Mouse (Mus musculus): ENCODE measurements around the gene Cfdp1. TPM values are rescaled to one million over a fixed set of nuclear protein-coding genes. Genes with fewer than 3 reads are reported as not detected.
A peak's percentile ranks its signal among the peaks of the same experiment; 100 is the strongest.

The Cfdp1 gene
- polyA plus RNA-seq, 1 experiment from 2014 or later = 220 TPM

GRCm38 (mm10) chr8:111768651-111769050 lies 85.4 kb downstream of the Cfdp1 start:
- H3K27ac ChIP-seq (ENCODE audit: low read length) = no peak overlapping the region
- no peak for ATAC-seq (ENCODE audit: low FRiP score, low TSS enrichment)
- peaks cover 19% of the 10 kb centered on the region; the same call in 1 of the 2 replicates for H3K4me1 ChIP-seq (ENCODE audit: insufficient read depth, low read length)
- no peak overlapping the region for H3K9ac ChIP-seq (replicated peaks; ENCODE audit: low read length)
- H3K36me3 ChIP-seq (ENCODE audit: insufficient read depth, low read length) = peaks cover 44% of the 10 kb centered on the region
- WGBS = 86% methylated on average over 6 of the region's 6 CpGs
- H3K9me3 ChIP-seq (ENCODE audit: low read length) = no peaks in the 10 kb centered on the region
- no peak overlapping the region for H3K4me3 ChIP-seq (ENCODE audit: low read length)
- no peak overlapping the region for H3K4me2 ChIP-seq (replicated peaks; ENCODE audit: low read depth, low read length)
- no peaks in the 10 kb centered on the region for H3K27me3 ChIP-seq (ENCODE audit: insufficient read depth, low read length)

- H3K27ac ChIP-seq (ENCODE audit: low read length) = no peak overlapping the region
- 83% methylated on average over 4 of the region's 4 CpGs for WGBS
- no peaks in the 10 kb centered on the region for H3K27me3 ChIP-seq (ENCODE audit: insufficient read depth, low read length)
- peaks cover 13% of the 10 kb centered on the region; the same call in 1 of the 2 replicates for H3K4me1 ChIP-seq (ENCODE audit: insufficient read depth, low read length)
- no peaks in the 10 kb centered on the region for H3K9me3 ChIP-seq (ENCODE audit: low read length)
- no peak overlapping the region for H3K4me2 ChIP-seq (replicated peaks; ENCODE audit: low read depth, low read length)
- no peak overlapping the region for H3K4me3 ChIP-seq (ENCODE audit: low read length)
- H3K36me3 ChIP-seq (ENCODE audit: insufficient read depth, low read length) = peaks cover 37% of the 10 kb centered on the region
- ATAC-seq (ENCODE audit: low FRiP score, low TSS enrichment) = no peak
- H3K9ac ChIP-seq (replicated peaks; ENCODE audit: low read length) = no peak overlapping the region
Observed at GRCm38 (mm10) chr8:111765616-111766015, 88.5 kb downstream of the Cfdp1 start.

- 88% methylated on average over 9 of the region's 9 CpGs for WGBS
- H3K27ac ChIP-seq (ENCODE audit: low read length) = no peak overlapping the region
- no peaks in the 10 kb centered on the region for H3K9me3 ChIP-seq (ENCODE audit: low read length)
- peaks cover 37% of the 10 kb centered on the region for H3K36me3 ChIP-seq (ENCODE audit: insufficient read depth, low read length)
- H3K27me3 ChIP-seq (ENCODE audit: insufficient read depth, low read length) = no peaks in the 10 kb centered on the region
- H3K4me1 ChIP-seq (ENCODE audit: insufficient read depth, low read length) = peaks cover 11% of the 10 kb centered on the region; the same call in 1 of the 2 replicates
- no peak for ATAC-seq (ENCODE audit: low FRiP score, low TSS enrichment)
- H3K4me2 ChIP-seq (replicated peaks; ENCODE audit: low read depth, low read length) = no peak overlapping the region
- no peak overlapping the region for H3K4me3 ChIP-seq (ENCODE audit: low read length)
- no peak overlapping the region for H3K9ac ChIP-seq (replicated peaks; ENCODE audit: low read length)
Observed at GRCm38 (mm10) chr8:111765096-111765495, 89.0 kb downstream of the Cfdp1 start.

- H3K9me3 ChIP-seq (ENCODE audit: low read length) = no peaks in the 10 kb centered on the region
- H3K4me1 ChIP-seq (ENCODE audit: insufficient read depth, low read length) = no peaks in the 10 kb centered on the region
- WGBS = 84% methylated on average over 13 of the region's 13 CpGs
- no peaks in the 10 kb centered on the region for H3K27me3 ChIP-seq (ENCODE audit: insufficient read depth, low read length)
- no peak overlapping the region for H3K27ac ChIP-seq (ENCODE audit: low read length)
- H3K4me3 ChIP-seq (ENCODE audit: low read length) = no peak overlapping the region
- ATAC-seq (ENCODE audit: low FRiP score, low TSS enrichment) = no peak
- peaks cover 8% of the 10 kb centered on the region; the same call in 1 of the 2 replicates for H3K36me3 ChIP-seq (ENCODE audit: insufficient read depth, low read length)
- H3K4me2 ChIP-seq (replicated peaks; ENCODE audit: low read depth, low read length) = no peak overlapping the region
- no peak overlapping the region for H3K9ac ChIP-seq (replicated peaks; ENCODE audit: low read length)
Observed at GRCm38 (mm10) chr8:111760708-111761107, 93.4 kb downstream of the Cfdp1 start.

GRCm38 (mm10) chr8:111758817-111759216 lies 95.3 kb downstream of the Cfdp1 start:
- no peak overlapping the region for H3K4me3 ChIP-seq (ENCODE audit: low read length)
- no peaks in the 10 kb centered on the region for H3K9me3 ChIP-seq (ENCODE audit: low read length)
- H3K9ac ChIP-seq (replicated peaks; ENCODE audit: low read length) = no peak overlapping the region
- H3K4me2 ChIP-seq (replicated peaks; ENCODE audit: low read depth, low read length) = no peak overlapping the region
- H3K27me3 ChIP-seq (ENCODE audit: insufficient read depth, low read length) = no peaks in the 10 kb centered on the region
- no peak overlapping the region for H3K27ac ChIP-seq (ENCODE audit: low read length)
- H3K36me3 ChIP-seq (ENCODE audit: insufficient read depth, low read length) = no peaks in the 10 kb centered on the region
- no peak for ATAC-seq (ENCODE audit: low FRiP score, low TSS enrichment)
- peaks cover 10% of the 10 kb centered on the region for H3K4me1 ChIP-seq (ENCODE audit: insufficient read depth, low read length)
- WGBS = 79% methylated on average over 5 of the region's 5 CpGs

GRCm38 (mm10) chr8:111757599-111757998 lies 96.5 kb downstream of the Cfdp1 start:
- 91% methylated on average over 9 of the region's 9 CpGs for WGBS
- ATAC-seq (ENCODE audit: low FRiP score, low TSS enrichment) = no peak

GRCm38 (mm10) chr8:111754736-111755135 lies 99.4 kb downstream of the Cfdp1 start:
- Histone ChIP-seq H3K4me3 (ENCODE audit: low read length) (no peak overlapping the region), H3K27me3 (ENCODE audit: insufficient read depth, low read length) (no peaks in the 10 kb centered on the region), H3K4me2 (replicated peaks; ENCODE audit: low read depth, low read length) (no peak overlapping the region), H3K4me1 (ENCODE audit: insufficient read depth, low read length) (peaks cover 14% of the 10 kb centered on the region), H3K9ac (replicated peaks; ENCODE audit: low read length) (no peak overlapping the region), H3K27ac (ENCODE audit: low read length) (no peak overlapping the region), H3K36me3 (ENCODE audit: insufficient read depth, low read length) (no peaks in the 10 kb centered on the region), H3K9me3 (ENCODE audit: low read length) (no peaks in the 10 kb centered on the region)
- WGBS = 55% methylated on average over 6 of the region's 6 CpGs
- no peak for ATAC-seq (ENCODE audit: low FRiP score, low TSS enrichment)

More at GRCm38 (mm10) chr8:111757599-111757998, 96.5 kb downstream of the Cfdp1 start:
- no peak overlapping the region for H3K4me3 ChIP-seq (ENCODE audit: low read length)
- H3K27ac ChIP-seq (ENCODE audit: low read length) = no peak overlapping the region
- peaks cover 14% of the 10 kb centered on the region for H3K4me1 ChIP-seq (ENCODE audit: insufficient read depth, low read length)
- H3K9ac ChIP-seq (replicated peaks; ENCODE audit: low read length) = no peak overlapping the region
- no peaks in the 10 kb centered on the region for H3K36me3 ChIP-seq (ENCODE audit: insufficient read depth, low read length)
- no peak overlapping the region for H3K4me2 ChIP-seq (replicated peaks; ENCODE audit: low read depth, low read length)
- H3K9me3 ChIP-seq (ENCODE audit: low read length) = no peaks in the 10 kb centered on the region
- H3K27me3 ChIP-seq (ENCODE audit: insufficient read depth, low read length) = no peaks in the 10 kb centered on the region

GRCm38 (mm10) chr8:111754088-111754487 lies 100.0 kb downstream of the Cfdp1 start:
- Histone ChIP-seq H3K27me3 (ENCODE audit: insufficient read depth, low read length) (no peaks in the 10 kb centered on the region), H3K27ac (ENCODE audit: low read length) (peak overlapping the region; percentile 43; the same call in 1 of the 2 replicates), H3K9me3 (ENCODE audit: low read length) (no peaks in the 10 kb centered on the region), H3K9ac (replicated peaks; ENCODE audit: low read length) (no peak overlapping the region), H3K36me3 (ENCODE audit: insufficient read depth, low read length) (no peaks in the 10 kb centered on the region), H3K4me2 (replicated peaks; ENCODE audit: low read depth, low read length) (no peak overlapping the region), H3K4me3 (ENCODE audit: low read length) (no peak overlapping the region), H3K4me1 (ENCODE audit: insufficient read depth, low read length) (peaks cover 14% of the 10 kb centered on the region)
- 17% methylated on average over 2 of the region's 2 CpGs for WGBS
- peak; percentile 66 for ATAC-seq (ENCODE audit: low FRiP score, low TSS enrichment)

GRCm38 (mm10) chr8:111748766-111749165 lies 105.3 kb downstream of the Cfdp1 start:
- Histone ChIP-seq H3K9ac (replicated peaks; ENCODE audit: low read length) (no peak overlapping the region), H3K36me3 (ENCODE audit: insufficient read depth, low read length) (no peaks in the 10 kb centered on the region), H3K4me1 (ENCODE audit: insufficient read depth, low read length) (peaks cover 36% of the 10 kb centered on the region), H3K4me2 (replicated peaks; ENCODE audit: low read depth, low read length) (no peak overlapping the region), H3K4me3 (ENCODE audit: low read length) (no peak overlapping the region), H3K9me3 (ENCODE audit: low read length) (no peaks in the 10 kb centered on the region), H3K27me3 (ENCODE audit: insufficient read depth, low read length) (no peaks in the 10 kb centered on the region), H3K27ac (ENCODE audit: low read length) (no peak overlapping the region)
- no peak for ATAC-seq (ENCODE audit: low FRiP score, low TSS enrichment)
- WGBS = 50% methylated on average over 6 of the region's 6 CpGs

GRCm38 (mm10) chr8:111747866-111748649 lies 106.0 kb downstream of the Cfdp1 start:
- H3K9ac ChIP-seq (replicated peaks; ENCODE audit: low read length) = no peak overlapping the region
- H3K4me2 ChIP-seq (replicated peaks; ENCODE audit: low read depth, low read length) = no peak overlapping the region
- H3K36me3 ChIP-seq (ENCODE audit: insufficient read depth, low read length) = no peaks in the 10 kb centered on the region
- WGBS = 57% methylated on average over 8 of the region's 8 CpGs
- H3K27ac ChIP-seq (ENCODE audit: low read length) = no peak overlapping the region
- H3K27me3 ChIP-seq (ENCODE audit: insufficient read depth, low read length) = no peaks in the 10 kb centered on the region
- no peaks in the 10 kb centered on the region for H3K9me3 ChIP-seq (ENCODE audit: low read length)
- peaks cover 32% of the 10 kb centered on the region for H3K4me1 ChIP-seq (ENCODE audit: insufficient read depth, low read length)
- ATAC-seq (ENCODE audit: low FRiP score, low TSS enrichment) = no peak
- H3K4me3 ChIP-seq (ENCODE audit: low read length) = no peak overlapping the region

All from kidney, embryonic 16.5 days (tissue).